Mouse (Mus musculus) forebrain, embryonic 13.5 days (tissue): Measurements from ENCODE around the gene Atad3a. TPM values are rescaled to one million over a fixed set of nuclear protein-coding genes. Genes with fewer than 3 reads are reported as not detected.

Experiments
- ATAC-seq: fragments of 200-750 bp; cut with Nextera tagmentation; 2 replicates; pipeline ENCODE4 v1.8.0; 2017
- H3K27ac ChIP-seq: fragments of 300-500 bp; sonication (generic); 2 replicates; pipeline ENCODE4 v1.5.1; 2015; ENCODE audit warnings: inconsistent platforms, mild to moderate bottlenecking, moderate library complexity
- H3K27me3 ChIP-seq: fragments of 300-500 bp; sonication (generic); 2 replicates; pipeline ENCODE4 v1.6.1; 2015; ENCODE audit warnings: mild to moderate bottlenecking, inconsistent platforms
- H3K36me3 ChIP-seq: fragments of 300-500 bp; sonication (generic); 2 replicates; pipeline ENCODE4 v1.6.1; 2015; ENCODE audit warnings: mild to moderate bottlenecking, inconsistent platforms; ENCODE audit not compliant: poor library complexity, severe bottlenecking
- H3K4me1 ChIP-seq: fragments of 300-500 bp; sonication (generic); 2 replicates; pipeline ENCODE4 v1.6.1; 2015; ENCODE audit warnings: inconsistent platforms
- H3K4me2 ChIP-seq: fragments of 300-500 bp; sonication (generic); 2 replicates; pipeline ENCODE4 v1.6.1; 2015; ENCODE audit warnings: inconsistent platforms, mild to moderate bottlenecking, moderate library complexity
- H3K4me3 ChIP-seq: fragments of 300-500 bp; sonication (generic); 2 replicates; pipeline ENCODE4 v1.5.1; 2015; ENCODE audit warnings: mild to moderate bottlenecking, inconsistent platforms
- H3K9ac ChIP-seq: fragments of 300-500 bp; sonication (generic); 2 replicates; pipeline ENCODE4 v1.6.1; 2015; ENCODE audit warnings: mild to moderate bottlenecking, inconsistent platforms
- H3K9me3 ChIP-seq: fragments of 300-500 bp; sonication (generic); replicated peaks from 2 replicates; pipeline ENCODE4 v1.6.1; 2016; ENCODE audit warnings: inconsistent platforms
- WGBS: fragments of 180-500 bp; shearing (Covaris S2); methylation state at CpG from one replicate; pipeline ENCODE4 v1.1.7; 2015; 5-methylcytosine and 5-hydroxymethylcytosine counted together
- microRNA-seq: library from miRNA; unstranded; fragments of <30 nt; microRNA quantifications from one replicate; pipeline ENCODE4, GENCODE M21; 2016
- polyA plus RNA-seq: library from polyadenylated mRNA; unstranded; fragments of >200 nt; fragmentation: Nextera tagmentation; extraction: Ambion mirVana; gene quantifications from 2 replicates; pipeline ENCODE4 v1.2.1, GENCODE M21; 2015

Gene Atad3a
- polyA plus RNA-seq, 1 experiment from 2014 or later: 79.2 TPM

DNA sequence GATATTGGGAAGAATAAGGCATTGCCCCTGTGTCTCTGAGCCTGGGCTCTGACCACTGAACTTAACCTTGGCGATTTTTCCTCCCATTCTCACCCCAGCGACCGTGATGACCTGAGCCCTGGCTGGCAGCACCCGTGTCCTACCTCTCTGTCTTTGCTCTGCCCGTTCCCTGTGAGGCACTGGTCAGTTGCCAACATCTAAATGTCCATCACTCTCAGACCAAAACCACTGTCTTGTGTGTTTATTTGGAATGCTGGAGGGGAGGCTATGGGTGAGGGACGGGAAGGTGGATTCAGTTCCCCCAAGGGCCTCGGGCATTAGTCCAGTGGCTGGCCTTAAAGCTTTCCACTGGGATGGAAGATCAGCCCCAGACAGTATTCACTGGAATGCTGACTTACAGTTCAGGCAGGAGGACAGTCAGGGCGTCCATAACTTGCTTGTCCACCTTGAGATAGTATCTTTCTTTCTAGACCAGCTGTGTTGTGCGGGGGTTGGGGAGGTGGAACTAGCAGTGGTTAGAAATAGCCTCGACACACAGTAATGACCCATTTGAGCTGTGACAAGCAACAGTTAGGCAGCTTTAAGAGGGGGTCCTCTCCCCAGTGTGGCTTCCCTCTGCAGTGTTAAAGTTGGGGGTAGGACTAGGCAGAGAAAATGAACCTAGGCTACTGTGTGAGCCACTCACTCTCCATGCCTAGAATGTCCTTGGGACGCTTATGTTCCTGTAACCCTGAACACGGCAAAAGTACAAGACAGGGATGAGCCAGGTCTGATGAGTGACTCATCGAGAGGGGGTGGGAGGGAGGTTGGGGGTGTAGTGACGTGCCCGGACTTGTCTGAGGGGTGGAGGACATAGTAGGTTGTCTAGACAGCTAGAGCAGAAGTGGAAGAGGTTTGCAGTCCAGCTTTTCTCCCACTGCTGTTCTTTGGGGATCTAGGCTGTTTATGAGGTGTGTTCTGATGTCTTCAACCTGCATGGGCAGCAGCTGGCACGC lies 64.3 kb downstream of the Atad3a start:
- WGBS: 76% methylated on average over 16 of the region's 16 CpGs
- Histone ChIP-seq H3K9ac (no peak overlapping the region), H3K4me2 (peak overlapping the region; percentile 12; the same call in 1 of the 2 replicates)

GRCm38 (mm10) chr4:155695531-155696062 lies 65.3 kb downstream of the Atad3a start:
- WGBS: 87% methylated on average over 4 of the region's 4 CpGs
- Histone ChIP-seq H3K4me1 (peaks cover 23% of the 10 kb centered on the region), H3K27ac (no peak overlapping the region), H3K4me3 (peak overlapping the region; percentile 61), H3K9ac (peak overlapping the region; percentile 77), H3K9me3 (no peaks in the 10 kb centered on the region), H3K4me2 (peak overlapping the region; percentile 87), H3K36me3 (no peaks in the 10 kb centered on the region), H3K27me3 (peaks cover 22% of the 10 kb centered on the region)
- no peak for ATAC-seq

More for the DNA sequence above, 64.3 kb downstream of the Atad3a start:
- no peaks in the 10 kb centered on the region for H3K9me3 ChIP-seq
- no peak overlapping the region for H3K27ac ChIP-seq
- H3K4me3 ChIP-seq: no peak overlapping the region
- ATAC-seq: no peak
- no peaks in the 10 kb centered on the region for H3K36me3 ChIP-seq
- H3K4me1 ChIP-seq: peaks cover 23% of the 10 kb centered on the region
- H3K27me3 ChIP-seq: peaks cover 18% of the 10 kb centered on the region

DNA sequence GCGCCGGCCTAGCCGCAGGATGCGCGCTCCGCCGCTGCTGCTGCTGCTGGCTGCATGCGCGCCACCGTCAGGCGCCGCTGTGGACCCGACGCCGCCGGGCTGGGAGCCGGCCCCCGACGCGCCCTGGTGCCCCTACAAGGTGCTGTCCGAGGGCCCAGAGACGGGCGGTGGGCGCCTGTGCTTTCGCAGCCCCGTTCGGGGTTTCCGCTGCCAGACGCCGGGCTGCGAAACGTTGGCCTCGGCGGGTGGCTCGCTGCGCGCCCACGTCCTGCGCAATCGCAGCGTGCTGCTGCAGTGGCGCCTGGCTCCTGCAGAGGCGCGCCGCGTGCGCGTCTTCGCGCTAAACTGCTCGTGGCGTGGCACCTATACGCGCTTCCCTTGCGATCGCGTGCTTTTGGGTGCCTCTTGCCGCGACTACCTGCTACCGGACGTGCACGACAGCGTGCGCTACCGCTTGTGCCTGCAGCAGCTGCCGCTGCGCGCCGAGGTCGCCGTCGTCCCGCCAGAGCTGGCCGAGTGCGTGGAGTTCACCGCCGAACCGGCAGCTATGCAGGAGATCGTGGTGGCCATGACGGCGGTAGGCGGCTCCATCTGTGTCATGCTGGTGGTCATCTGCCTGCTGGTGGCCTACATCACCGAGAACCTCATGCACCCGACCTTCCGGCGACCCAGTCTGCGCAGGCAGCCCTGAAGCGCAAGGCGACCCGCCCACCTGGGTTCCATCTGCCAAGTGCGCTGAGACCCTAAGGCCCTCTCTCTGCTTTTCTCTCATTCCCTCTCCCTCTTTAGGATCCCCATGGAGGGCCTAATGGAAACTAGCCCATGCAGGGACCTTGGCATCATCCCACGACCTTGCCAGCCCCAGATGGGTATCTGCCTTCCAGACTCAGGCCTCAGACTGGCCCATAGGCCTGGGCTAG lies 66.2 kb downstream of the Atad3a start:
- Histone ChIP-seq H3K4me3 (peak overlapping the region; percentile 61), H3K9me3 (no peaks in the 10 kb centered on the region), H3K4me1 (peaks cover 23% of the 10 kb centered on the region), H3K27ac (peak overlapping the region; percentile 74), H3K36me3 (no peaks in the 10 kb centered on the region), H3K4me2 (peak overlapping the region; percentile 87), H3K27me3 (peaks cover 22% of the 10 kb centered on the region), H3K9ac (peak overlapping the region; percentile 77)
- under 1% methylated on average over 89 of the region's 92 CpGs for WGBS
- ATAC-seq: peak; percentile 81

- peak within 1 kb of the TSS; percentile 87 for H3K4me2 ChIP-seq
- peak within 1 kb of the TSS; percentile 77 for H3K9ac ChIP-seq
- H3K4me3 ChIP-seq: peak within 1 kb of the TSS; percentile 61
- peak; percentile 91 for ATAC-seq
- no peaks in the 10 kb centered on the region for H3K9me3 ChIP-seq
- H3K27me3 ChIP-seq: peaks cover 22% of the 10 kb centered on the region
- peaks cover 23% of the 10 kb centered on the region for H3K4me1 ChIP-seq
- 0% methylated on average over 26 of the region's 47 CpGs for WGBS
- no peaks in the 10 kb centered on the region for H3K36me3 ChIP-seq
- peak within 1 kb of the TSS; percentile 74 for H3K27ac ChIP-seq
These were observed 66.8 kb downstream of the Atad3a start, which contains the start of gene Fndc10 for GRCm38 (mm10) chr4:155694111-155694481. Fndc10 (plus strand) TSS chr4:155694342.

GRCm38 (mm10) chr4:155692421-155692820 lies 68.5 kb downstream of the Atad3a start:
- no peak overlapping the region for H3K4me2 ChIP-seq
- ATAC-seq: no peak

More at GRCm38 (mm10) chr4:155692421-155692820, 68.5 kb downstream of the Atad3a start:
- Histone ChIP-seq H3K4me3 (no peak overlapping the region), H3K4me1 (peaks cover 23% of the 10 kb centered on the region), H3K27ac (no peak overlapping the region), H3K9ac (no peak overlapping the region), H3K9me3 (no peaks in the 10 kb centered on the region), H3K27me3 (peaks cover 22% of the 10 kb centered on the region), H3K36me3 (no peaks in the 10 kb centered on the region)
- WGBS: 99% methylated on average over 3 of the region's 3 CpGs

Small RNA genes lying within 50 kb of the gene (microRNA-seq; reads per million reads assigned to microRNA genes)
- not detected for gene Gm27743

Other genes starting within 250 kb of the Atad3a start
- 88.7 and 91.9 TPM in 2 replicates for gene Nadk, start 198.7 kb downstream of the Atad3a start, polyA plus RNA-seq
- gene Slc35e2, start 159.7 kb downstream of the Atad3a start, polyA plus RNA-seq: 10.6 and 10.7 TPM in 2 replicates
- 75.5 and 77.9 TPM in 2 replicates for gene Cdk11b, start 136.2 kb downstream of the Atad3a start, polyA plus RNA-seq
- gene Gm10563, start 115.7 kb downstream of the Atad3a start, polyA plus RNA-seq: not detected in 2 replicates
- 1.6 and 2.1 TPM in 2 replicates for gene Mmp23, start 107.7 kb downstream of the Atad3a start, polyA plus RNA-seq
- gene Mib2, start 91.9 kb downstream of the Atad3a start, polyA plus RNA-seq: 29.8 and 35.2 TPM in 2 replicates
- gene Fndc10, start 66.8 kb downstream of the Atad3a start, polyA plus RNA-seq: 1.9 and 2.3 TPM in 2 replicates
- 160 and 162 TPM in 2 replicates for gene Ssu72, start 56.3 kb downstream of the Atad3a start, polyA plus RNA-seq
- 1.9 and 2.4 TPM in 2 replicates for gene Tmem240, start 26.3 kb downstream of the Atad3a start, polyA plus RNA-seq
- gene Vwa1, start 13.6 kb upstream of the Atad3a start, polyA plus RNA-seq: 15.1 and 15.3 TPM in 2 replicates
- gene Tmem88b, start 24.8 kb upstream of the Atad3a start, polyA plus RNA-seq: 0.20 and 0.45 TPM in 2 replicates
- 0.18 TPM in 1 of 2 replicates, not detected in the other for gene Ankrd65, start 29.3 kb upstream of the Atad3a start, polyA plus RNA-seq
- gene Mrpl20, start 41.8 kb upstream of the Atad3a start, polyA plus RNA-seq: 251 and 266 TPM in 2 replicates
- gene Ccnl2, start 51.4 kb upstream of the Atad3a start, polyA plus RNA-seq: 166 and 179 TPM in 2 replicates
- 147 and 151 TPM in 2 replicates for gene Aurkaip1, start 70.2 kb upstream of the Atad3a start, polyA plus RNA-seq
- gene Mxra8, start 78.6 kb upstream of the Atad3a start, polyA plus RNA-seq: 15.6 and 17.1 TPM in 2 replicates
- 7.2 and 7.6 TPM in 2 replicates for gene Dvl1, start 86.3 kb upstream of the Atad3a start, polyA plus RNA-seq
- 0.58 and 0.72 TPM in 2 replicates for gene Tas1r3, start 102.3 kb upstream of the Atad3a start, polyA plus RNA-seq
- 19.1 and 22.3 TPM in 2 replicates for gene Cptp, start 108.3 kb upstream of the Atad3a start, polyA plus RNA-seq
- gene Ints11, start 108.5 kb upstream of the Atad3a start, polyA plus RNA-seq: 96.2 and 106 TPM in 2 replicates
- gene Pusl1, start 130.7 kb upstream of the Atad3a start, polyA plus RNA-seq: 46.5 and 54.2 TPM in 2 replicates
- gene Acap3, start 130.7 kb upstream of the Atad3a start, polyA plus RNA-seq: 51.0 and 56.7 TPM in 2 replicates
- 131 and 136 TPM in 2 replicates for gene Ube2j2, start 182.7 kb upstream of the Atad3a start, polyA plus RNA-seq
- gene C1qtnf12, start 201.2 kb upstream of the Atad3a start, polyA plus RNA-seq: 7.0 and 10.1 TPM in 2 replicates
- gene B3galt6, start 231.6 kb upstream of the Atad3a start, polyA plus RNA-seq: 21.0 and 21.8 TPM in 2 replicates
- 113 and 118 TPM in 2 replicates for gene Sdf4, start 231.8 kb upstream of the Atad3a start, polyA plus RNA-seq